Mouse (Mus musculus) hindbrain, embryonic 16.5 days (tissue): ENCODE measurements around the gene Mypn. TPM values are rescaled to one million over a fixed set of nuclear protein-coding genes. Genes with fewer than 3 reads are reported as not detected.

ENCODE experiments used
- ATAC-seq: fragments of 200-750 bp; cut with Nextera tagmentation; 2 replicates; pipeline ENCODE4 v1.8.0; 2017; ENCODE audit warnings: moderate TSS enrichment, moderate library complexity
- H3K27ac ChIP-seq: fragments of 300-500 bp; sonication (generic); 2 replicates; pipeline ENCODE4 v1.5.1; 2014; ENCODE audit warnings: low read depth, mild to moderate bottlenecking, control low read depth, low read length, moderate library complexity
- H3K27me3 ChIP-seq: fragments of 300-500 bp; sonication (generic); replicated peaks from 2 replicates; pipeline ENCODE4 v1.6.1; 2014; ENCODE audit warnings: low read length; ENCODE audit not compliant: control insufficient read depth, insufficient read depth
- H3K36me3 ChIP-seq: fragments of 300-500 bp; sonication (generic); 2 replicates; pipeline ENCODE4 v1.6.1; 2014; ENCODE audit warnings: mild to moderate bottlenecking, low read length, moderate library complexity, mixed read lengths; ENCODE audit not compliant: control insufficient read depth, insufficient read depth
- H3K4me1 ChIP-seq: fragments of 300-500 bp; sonication (generic); 2 replicates; pipeline ENCODE4 v1.6.1; 2014; ENCODE audit warnings: low read depth, low read length; ENCODE audit not compliant: control insufficient read depth, insufficient read depth
- H3K4me2 ChIP-seq: fragments of 300-500 bp; sonication (generic); 2 replicates; pipeline ENCODE4 v1.6.1; 2014; ENCODE audit warnings: mild to moderate bottlenecking, low read length, control low read depth, moderate library complexity
- H3K4me3 ChIP-seq: fragments of 300-500 bp; sonication (generic); 2 replicates; pipeline ENCODE4 v1.5.1; 2014; ENCODE audit warnings: mild to moderate bottlenecking, low read length, control low read depth, moderate library complexity
- H3K9ac ChIP-seq: fragments of 300-500 bp; sonication (generic); 2 replicates; pipeline ENCODE4 v1.6.1; 2014; ENCODE audit warnings: low read depth, mild to moderate bottlenecking, control low read depth, low read length, moderate library complexity
- H3K9me3 ChIP-seq: fragments of 300-500 bp; sonication (generic); 2 replicates; pipeline ENCODE4 v1.6.1; 2014; ENCODE audit warnings: mild to moderate bottlenecking, low read length, moderate library complexity; ENCODE audit not compliant: control insufficient read depth
- WGBS: fragments of 180-500 bp; shearing (Covaris S2); extraction: QIAGEN DNeasy Blood & Tissue Kit; methylation state at CpG from one replicate; pipeline ENCODE4 v1.1.7; 2014; 5-methylcytosine and 5-hydroxymethylcytosine counted together
- polyA plus RNA-seq: library from polyadenylated mRNA; unstranded; fragments of >200 nt; fragmentation: Nextera tagmentation; extraction: Ambion mirVana; gene quantifications from 2 replicates; pipeline ENCODE4 v1.2.1, GENCODE M21; 2015

Gene Mypn
- polyA plus RNA-seq, 1 experiment from 2014 or later = 1.0 TPM

- 85% methylated on average over 2 of the region's 2 CpGs for WGBS
These were observed 36.1 kb upstream of the Mypn start for GRCm38 (mm10) chr10:63239848-63240247.

DNA sequence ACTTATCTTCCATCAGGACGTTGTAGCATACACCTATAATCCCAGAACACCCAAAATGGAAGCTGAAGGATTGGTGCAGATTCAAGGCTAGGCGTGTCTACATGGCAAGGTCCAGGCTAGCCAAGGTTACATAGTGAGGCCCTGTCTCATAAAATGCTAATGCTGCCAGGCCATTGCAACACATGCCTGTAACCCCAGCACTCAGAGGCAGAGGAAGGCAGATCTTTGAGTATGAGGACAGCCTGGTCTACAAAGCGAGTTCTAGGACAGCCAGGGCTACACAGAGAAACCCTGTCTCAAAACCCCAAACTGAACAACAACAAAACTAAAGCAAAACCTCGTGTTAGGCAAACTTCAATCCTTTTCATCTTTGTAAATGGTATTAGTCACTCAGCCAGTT is 34.3 kb upstream of the Mypn start:
- WGBS = 79% methylated on average over 4 of the region's 4 CpGs
- Histone ChIP-seq H3K4me3 (no peak overlapping the region), H3K27ac (no peak overlapping the region), H3K4me2 (no peak overlapping the region), H3K4me1 (peaks cover 8% of the 10 kb centered on the region), H3K36me3 (no peaks in the 10 kb centered on the region), H3K9me3 (no peaks in the 10 kb centered on the region), H3K9ac (no peak overlapping the region), H3K27me3 (no peaks in the 10 kb centered on the region)
- no peak for ATAC-seq

More at GRCm38 (mm10) chr10:63239848-63240247, 36.1 kb upstream of the Mypn start:
- Histone ChIP-seq H3K9ac (no peak overlapping the region), H3K9me3 (no peaks in the 10 kb centered on the region), H3K4me3 (no peak overlapping the region), H3K27me3 (no peaks in the 10 kb centered on the region), H3K4me2 (no peak overlapping the region), H3K4me1 (peaks cover 12% of the 10 kb centered on the region), H3K27ac (no peak overlapping the region), H3K36me3 (no peaks in the 10 kb centered on the region)
- no peak for ATAC-seq

DNA sequence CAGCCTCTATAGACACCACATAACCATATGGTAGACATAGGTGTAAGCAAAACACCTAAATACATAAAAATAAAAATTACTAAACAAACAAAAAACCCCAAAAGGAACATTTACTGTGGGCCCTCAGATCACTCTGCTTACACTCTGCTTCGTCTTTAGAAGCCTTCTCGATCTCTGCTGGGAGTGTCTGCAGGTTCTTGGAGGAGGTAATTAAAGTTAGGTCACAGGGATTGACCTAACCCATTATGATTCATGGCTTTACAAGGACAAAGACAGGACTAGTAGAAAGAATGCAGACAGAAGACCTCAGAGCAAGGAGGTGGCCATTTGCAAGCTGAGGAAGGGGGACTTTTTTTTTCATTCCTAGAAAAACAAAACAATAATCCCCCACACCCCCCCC is 33.5 kb upstream of the Mypn start:
- Histone ChIP-seq H3K9ac (no peak overlapping the region), H3K4me1 (peaks cover 2% of the 10 kb centered on the region), H3K4me2 (no peak overlapping the region), H3K36me3 (no peaks in the 10 kb centered on the region), H3K27me3 (no peaks in the 10 kb centered on the region), H3K9me3 (no peaks in the 10 kb centered on the region), H3K27ac (no peak overlapping the region), H3K4me3 (no peak overlapping the region)
- no peak for ATAC-seq
- WGBS = 67% methylated on average over 2 of the region's 2 CpGs

GRCm38 (mm10) chr10:63236663-63237062 is 32.9 kb upstream of the Mypn start:
- no peak overlapping the region for H3K4me2 ChIP-seq
- ATAC-seq = no peak
- no peaks in the 10 kb centered on the region for H3K9me3 ChIP-seq
- H3K4me1 ChIP-seq = no peaks in the 10 kb centered on the region
- no peak overlapping the region for H3K9ac ChIP-seq
- H3K27me3 ChIP-seq = no peaks in the 10 kb centered on the region
- no peak overlapping the region for H3K27ac ChIP-seq
- 91% methylated on average over 6 of the region's 6 CpGs for WGBS
- H3K36me3 ChIP-seq = no peaks in the 10 kb centered on the region
- H3K4me3 ChIP-seq = no peak overlapping the region

GRCm38 (mm10) chr10:63235889-63236288 is 32.1 kb upstream of the Mypn start:
- Histone ChIP-seq H3K27ac (no peak overlapping the region), H3K27me3 (no peaks in the 10 kb centered on the region)
- WGBS = 89% methylated on average over 8 of the region's 8 CpGs

DNA sequence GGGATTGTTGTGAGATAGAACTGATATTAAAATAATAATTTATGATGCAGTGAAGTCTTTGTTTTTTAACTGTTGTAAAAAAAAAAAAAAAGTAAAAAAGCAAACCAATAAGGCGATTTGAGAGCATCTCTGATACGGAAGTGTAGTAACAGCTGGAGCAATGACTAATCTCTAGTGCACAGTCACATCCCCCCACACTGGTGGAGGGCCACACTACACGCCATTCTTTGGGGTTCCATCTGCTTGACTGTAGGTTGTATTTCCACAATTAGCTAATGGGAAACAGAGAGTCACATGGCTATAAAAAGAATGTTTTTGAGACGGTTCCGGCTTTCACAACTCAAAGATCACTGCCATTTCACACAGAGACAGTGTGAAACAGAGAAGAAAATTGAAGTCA is 30.4 kb upstream of the Mypn start:
- H3K9ac ChIP-seq = no peak overlapping the region
- no peak overlapping the region for H3K4me3 ChIP-seq
- no peaks in the 10 kb centered on the region for H3K36me3 ChIP-seq
- no peak overlapping the region for H3K4me2 ChIP-seq
- no peaks in the 10 kb centered on the region for H3K27me3 ChIP-seq
- no peaks in the 10 kb centered on the region for H3K9me3 ChIP-seq
- ATAC-seq = no peak
- WGBS = 86% methylated on average over 5 of the region's 5 CpGs
- H3K4me1 ChIP-seq = no peaks in the 10 kb centered on the region
- no peak overlapping the region for H3K27ac ChIP-seq

More at GRCm38 (mm10) chr10:63235889-63236288, 32.1 kb upstream of the Mypn start:
- Histone ChIP-seq H3K36me3 (no peaks in the 10 kb centered on the region), H3K4me3 (no peak overlapping the region), H3K4me2 (no peak overlapping the region), H3K9ac (no peak overlapping the region), H3K9me3 (no peaks in the 10 kb centered on the region), H3K4me1 (no peaks in the 10 kb centered on the region)
- no peak for ATAC-seq

- 85% methylated on average over 5 of the region's 5 CpGs for WGBS
- no peaks in the 10 kb centered on the region for H3K9me3 ChIP-seq
These were observed 27.9 kb upstream of the Mypn start for GRCm38 (mm10) chr10:63231630-63232029.

GRCm38 (mm10) chr10:63230854-63231253 is 27.1 kb upstream of the Mypn start:
- Histone ChIP-seq H3K4me3 (no peak overlapping the region), H3K9me3 (no peaks in the 10 kb centered on the region), H3K4me2 (no peak overlapping the region), H3K27ac (no peak overlapping the region), H3K9ac (no peak overlapping the region), H3K36me3 (no peaks in the 10 kb centered on the region), H3K4me1 (no peaks in the 10 kb centered on the region), H3K27me3 (no peaks in the 10 kb centered on the region)
- ATAC-seq = no peak
- 44% methylated on average over 3 of the region's 5 CpGs for WGBS

More at GRCm38 (mm10) chr10:63231630-63232029, 27.9 kb upstream of the Mypn start:
- H3K27me3 ChIP-seq = no peaks in the 10 kb centered on the region
- H3K4me3 ChIP-seq = no peak overlapping the region
- no peaks in the 10 kb centered on the region for H3K4me1 ChIP-seq
- H3K9ac ChIP-seq = no peak overlapping the region
- no peak overlapping the region for H3K4me2 ChIP-seq
- H3K27ac ChIP-seq = no peak overlapping the region
- H3K36me3 ChIP-seq = no peaks in the 10 kb centered on the region
- ATAC-seq = no peak

GRCm38 (mm10) chr10:63230266-63230665 is 26.5 kb upstream of the Mypn start:
- H3K4me1 ChIP-seq = no peaks in the 10 kb centered on the region
- H3K36me3 ChIP-seq = no peaks in the 10 kb centered on the region
- H3K4me2 ChIP-seq = no peak overlapping the region
- no peak overlapping the region for H3K9ac ChIP-seq
- ATAC-seq = no peak
- 89% methylated on average over 7 of the region's 7 CpGs for WGBS
- no peak overlapping the region for H3K27ac ChIP-seq
- no peaks in the 10 kb centered on the region for H3K9me3 ChIP-seq
- H3K27me3 ChIP-seq = no peaks in the 10 kb centered on the region
- H3K4me3 ChIP-seq = no peak overlapping the region

DNA sequence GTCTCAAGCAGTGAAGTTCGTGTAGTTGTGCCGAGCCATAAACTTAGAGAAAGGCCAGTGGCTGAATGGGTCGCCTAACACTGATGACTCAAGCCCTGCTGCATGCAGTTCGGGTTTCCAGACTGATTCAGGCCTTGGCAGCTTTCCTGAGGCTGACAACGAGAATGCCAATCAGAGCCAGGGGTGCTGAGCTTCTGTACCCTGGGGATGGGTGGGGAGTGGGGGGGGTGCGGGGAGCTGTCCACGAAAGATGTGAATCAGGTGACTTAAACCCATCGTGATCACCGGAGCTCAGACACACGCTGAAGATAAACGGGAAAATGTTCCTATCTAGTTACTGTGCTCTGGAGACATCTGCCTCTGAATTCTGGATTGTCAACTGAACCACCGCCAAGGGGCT is 20.6 kb upstream of the Mypn start:
- Histone ChIP-seq H3K9me3 (no peaks in the 10 kb centered on the region), H3K27me3 (no peaks in the 10 kb centered on the region), H3K36me3 (no peaks in the 10 kb centered on the region), H3K9ac (no peak overlapping the region), H3K4me3 (no peak overlapping the region), H3K4me2 (no peak overlapping the region), H3K27ac (no peak overlapping the region), H3K4me1 (no peaks in the 10 kb centered on the region)
- no peak for ATAC-seq
- WGBS = 82% methylated on average over 12 of the region's 12 CpGs
